Mouse (Mus musculus) cerebellum, postnatal 10 days (tissue): ENCODE measurements around the gene Ttc21a.

Source experiments
- DNase-seq, 2 experiments: peaks; one replicate each; pipeline ENCODE4 v3.0.0; 2021; ENCODE audit warnings: mixed read lengths in 2 of 2

Ttc21a gene

DNA sequence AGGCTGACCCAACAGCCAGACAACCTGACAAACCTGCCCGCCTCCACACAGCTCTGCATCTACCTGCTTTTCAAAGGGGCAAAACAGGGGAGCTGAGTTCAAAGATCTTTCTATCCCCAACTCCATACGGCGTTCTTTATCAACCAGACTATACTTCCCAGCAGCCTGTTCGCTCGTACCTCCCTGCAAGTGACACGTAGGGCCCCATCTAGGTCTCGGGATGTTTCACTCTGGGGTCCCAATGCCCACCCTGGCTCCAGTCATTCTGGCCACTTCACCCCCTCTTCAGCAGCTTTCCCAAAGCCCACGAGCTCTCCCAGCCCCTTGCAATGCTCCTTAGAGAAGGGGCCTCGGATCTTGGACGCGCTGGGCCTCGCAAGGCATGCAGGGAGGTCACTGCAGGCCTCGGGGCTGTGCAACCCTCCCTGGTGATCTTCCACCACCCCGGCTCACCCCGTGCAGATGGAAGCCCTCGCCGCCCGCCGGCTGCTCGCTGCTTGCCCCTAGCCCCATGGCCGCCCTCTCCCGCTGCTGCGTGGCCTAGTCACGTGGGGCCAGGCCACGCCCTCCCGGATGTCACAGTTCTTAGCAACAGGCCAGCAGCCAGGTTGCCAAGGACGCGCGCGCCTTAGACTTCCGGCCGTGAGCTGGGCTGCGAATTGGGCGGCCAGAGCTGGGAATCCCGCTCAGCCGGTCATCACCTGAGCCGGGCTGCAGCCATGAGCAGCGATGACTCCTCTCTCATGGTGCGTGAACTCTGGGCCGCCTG lies at the start of gene Ttc21a, which contains the start of gene Gorasp1:
Gene Ttc21a (plus strand): TSS at position 602 of the 769 bp plus-strand sequence.
Gene Gorasp1 (minus strand): TSS at position 561 of the 769 bp plus-strand sequence.
- DNase-seq = peak; percentile 98 to 99

- DNase-seq = no peak
Observed at GRCm38 (mm10) chr9:119888843-119889246, 48.6 kb upstream of the Ttc21a start.

DNA sequence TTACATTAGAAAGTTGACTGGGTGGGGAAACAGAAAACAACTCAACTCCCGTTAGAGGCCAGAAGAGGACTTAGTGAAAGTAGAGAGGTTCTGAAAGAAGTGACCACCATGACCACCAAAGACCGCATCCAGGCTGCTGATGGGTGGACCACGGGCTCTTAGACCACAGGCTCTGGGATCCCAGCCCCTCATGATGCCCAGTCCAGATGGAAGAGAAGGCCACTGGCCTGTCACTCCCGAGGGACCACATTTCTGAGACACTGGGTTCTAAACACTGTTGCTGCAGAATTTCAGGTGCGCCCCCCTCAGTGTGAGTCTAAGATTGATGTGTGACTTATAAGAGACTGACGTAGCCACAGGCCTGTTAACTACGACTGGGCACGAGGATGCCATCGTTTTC lies 48.0 kb upstream of the Ttc21a start:
- no peak for DNase-seq

DNA sequence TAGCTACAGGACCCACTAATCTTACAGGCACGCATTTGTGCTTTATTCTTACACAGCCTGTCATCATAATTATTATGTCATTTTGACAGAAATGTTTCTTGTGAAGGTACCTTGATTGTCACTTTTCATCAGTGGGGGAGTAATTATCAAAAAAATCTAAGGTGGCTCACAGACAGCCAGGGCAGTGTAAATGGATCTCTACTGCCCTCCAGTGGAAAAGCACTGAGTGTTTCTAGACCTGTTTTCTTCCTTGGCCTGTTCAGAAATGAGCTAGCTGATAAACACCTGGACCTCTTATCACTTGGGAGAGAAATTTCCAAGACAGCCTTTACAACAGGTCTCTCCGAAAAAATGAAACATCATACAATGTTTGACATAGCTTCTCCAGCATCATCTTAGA lies 46.7 kb upstream of the Ttc21a start:
- DNase-seq = peak; percentile 71 to 82

DNA sequence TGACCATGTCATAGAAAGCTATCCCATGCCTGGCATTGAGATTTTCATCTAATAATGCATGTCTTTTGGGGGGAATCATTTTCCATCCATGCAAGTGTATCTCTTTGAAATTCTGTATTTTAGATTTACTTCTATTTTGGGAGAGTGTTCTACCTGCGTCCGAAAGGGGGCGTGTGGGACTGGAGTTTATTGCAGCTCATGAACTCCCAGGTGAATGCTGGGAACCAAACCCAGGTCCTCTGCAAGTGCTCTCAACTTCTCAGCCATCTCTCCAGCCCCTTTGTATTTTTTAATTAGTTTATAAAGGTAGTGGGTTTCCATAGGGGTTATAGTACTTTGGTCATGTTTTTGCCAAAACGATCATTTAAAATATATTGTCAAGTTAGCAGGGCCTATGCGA lies 43.5 kb upstream of the Ttc21a start:
- no peak for DNase-seq

DNA sequence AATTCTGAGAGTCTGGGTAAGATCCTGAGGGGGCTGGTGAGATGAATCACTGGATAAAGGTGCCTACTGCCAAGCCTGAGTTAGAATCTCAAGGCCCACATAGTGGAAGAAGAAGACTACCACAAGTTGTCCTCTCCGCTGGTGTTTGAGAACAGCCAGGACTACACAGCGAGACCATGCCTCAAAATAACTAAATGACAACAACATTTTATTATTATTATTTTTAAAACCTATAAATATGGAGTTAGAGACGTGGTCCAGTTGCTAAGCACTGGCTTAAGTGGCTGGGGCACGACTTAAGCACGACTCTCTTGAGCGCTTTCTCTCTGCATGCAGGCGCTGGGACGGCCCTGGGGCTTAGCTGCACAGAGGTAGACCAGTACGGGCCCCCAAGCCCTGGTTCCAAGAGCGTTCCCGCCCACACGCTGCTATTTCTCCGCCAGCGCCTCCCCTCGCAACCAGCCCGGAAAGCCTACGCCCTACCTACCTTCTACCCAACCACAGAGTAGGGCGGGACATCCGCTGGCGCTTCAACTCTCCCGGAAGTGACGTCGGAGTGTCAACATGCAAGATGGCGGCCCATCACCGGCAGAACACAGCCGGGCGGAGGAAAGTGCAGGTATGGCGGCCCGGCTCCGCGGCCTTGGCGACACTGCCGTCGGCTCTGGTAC lies 42.9 kb upstream of the Ttc21a start, which contains the start of gene Wdr48:
Gene Wdr48 (plus strand): TSS at position 540 of the 671 bp plus-strand sequence.
- peak; percentile 98 to 99 for DNase-seq

GRCm38 (mm10) chr9:119895040-119895721 lies 42.2 kb upstream of the Ttc21a start:
- peak in 1 of 2 experiments; percentile 57 for DNase-seq

GRCm38 (mm10) chr9:119899446-119899845 lies 38.0 kb upstream of the Ttc21a start:
- no peak for DNase-seq

GRCm38 (mm10) chr9:119902410-119903151 lies 34.8 kb upstream of the Ttc21a start:
- DNase-seq = no peak

GRCm38 (mm10) chr9:119908708-119909107 lies 28.7 kb upstream of the Ttc21a start:
- no peak for DNase-seq

DNA sequence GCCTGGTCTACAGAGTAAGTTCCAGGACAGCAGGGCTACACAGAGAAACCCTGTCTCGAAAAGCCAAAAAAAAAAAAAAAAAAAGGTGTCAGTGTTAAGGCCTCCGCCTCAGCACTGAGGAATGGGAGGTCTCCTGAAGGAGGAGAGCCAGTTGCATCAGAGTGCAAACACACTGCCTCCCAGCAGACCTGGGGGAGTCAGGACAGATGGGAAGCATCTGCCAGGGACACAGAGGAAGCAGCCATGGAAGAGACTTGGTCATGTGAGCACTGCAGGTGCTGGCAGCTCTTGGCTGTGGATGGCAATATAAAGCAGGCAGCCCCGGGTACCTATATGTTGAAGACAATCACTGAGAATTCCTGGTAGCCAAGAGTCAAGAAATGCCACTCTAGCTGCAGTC lies 27.5 kb upstream of the Ttc21a start:
- no peak for DNase-seq

DNA sequence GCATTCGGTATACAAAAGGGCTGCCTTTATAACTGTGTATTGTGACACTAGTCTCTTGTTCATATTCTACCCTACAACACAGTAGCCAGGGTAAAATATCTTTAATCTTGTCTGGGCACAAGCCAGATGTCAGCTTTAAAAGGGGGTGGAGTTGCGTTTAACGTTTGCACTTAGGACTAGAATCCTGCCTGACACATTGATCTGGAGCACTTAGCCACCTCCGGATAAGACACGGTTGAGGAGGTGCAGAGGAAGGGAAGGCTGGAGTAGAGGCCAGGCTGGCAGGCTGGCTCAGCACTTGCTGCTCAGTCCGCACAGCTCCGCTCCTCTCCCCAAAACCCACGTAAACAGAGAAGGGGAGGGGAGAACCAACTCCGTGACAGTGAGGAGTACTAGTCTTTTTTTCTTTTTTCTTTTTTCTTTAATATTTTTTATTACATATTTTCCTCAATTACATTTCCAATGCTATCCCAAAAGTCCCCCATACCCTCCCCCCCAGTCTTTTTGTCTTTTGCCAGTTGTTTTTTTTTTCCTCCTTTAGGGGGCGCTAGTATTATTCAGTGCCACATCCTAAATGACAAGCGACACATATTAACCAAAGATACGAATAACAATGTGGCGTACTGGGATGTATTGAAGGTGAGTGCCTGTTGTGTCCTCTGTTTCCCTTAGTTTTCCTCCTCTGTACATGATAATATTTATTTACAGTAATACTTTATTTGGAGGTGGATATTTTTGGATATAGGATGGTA lies 24.1 kb upstream of the Ttc21a start:
- peak in 1 of 2 experiments; percentile 70 for DNase-seq

DNA sequence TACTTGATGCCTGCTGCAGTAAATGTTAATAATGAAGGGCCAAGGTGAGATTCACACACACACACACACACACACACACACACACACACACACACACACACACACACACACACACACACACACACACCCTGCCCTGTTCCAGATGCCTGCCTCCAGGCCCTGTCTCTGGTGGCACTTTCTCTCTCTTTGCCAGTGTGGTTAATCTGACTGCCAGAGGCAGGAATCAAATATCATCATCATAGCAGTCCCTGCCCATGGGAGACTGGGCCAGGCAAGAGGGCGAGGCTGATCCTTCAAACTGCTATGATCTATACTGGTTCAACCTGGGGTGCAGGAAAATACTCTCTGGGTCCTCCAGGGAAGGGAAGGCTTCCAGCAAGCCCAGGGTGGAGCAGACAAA lies 17.5 kb upstream of the Ttc21a start:
- DNase-seq = no peak

DNA sequence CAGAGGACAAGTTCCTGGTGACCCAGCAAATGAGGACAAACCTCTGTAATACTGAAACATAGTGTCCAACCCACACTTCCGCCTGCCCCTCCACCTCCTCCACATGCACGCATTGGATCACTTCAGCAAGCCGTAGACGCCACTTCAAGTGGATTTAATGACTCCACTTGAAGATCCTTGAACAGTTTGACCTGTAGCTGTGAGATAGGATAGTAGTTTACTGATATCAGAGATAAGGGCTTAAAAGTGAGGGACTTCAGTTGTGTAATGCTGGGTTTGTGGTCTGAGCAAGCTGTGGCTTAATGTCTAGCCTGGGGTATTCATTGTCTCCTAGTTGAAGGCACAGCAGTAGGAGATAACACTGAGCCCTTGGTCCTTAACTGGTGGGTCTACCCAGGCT lies 13.9 kb upstream of the Ttc21a start:
- DNase-seq = no peak

DNA sequence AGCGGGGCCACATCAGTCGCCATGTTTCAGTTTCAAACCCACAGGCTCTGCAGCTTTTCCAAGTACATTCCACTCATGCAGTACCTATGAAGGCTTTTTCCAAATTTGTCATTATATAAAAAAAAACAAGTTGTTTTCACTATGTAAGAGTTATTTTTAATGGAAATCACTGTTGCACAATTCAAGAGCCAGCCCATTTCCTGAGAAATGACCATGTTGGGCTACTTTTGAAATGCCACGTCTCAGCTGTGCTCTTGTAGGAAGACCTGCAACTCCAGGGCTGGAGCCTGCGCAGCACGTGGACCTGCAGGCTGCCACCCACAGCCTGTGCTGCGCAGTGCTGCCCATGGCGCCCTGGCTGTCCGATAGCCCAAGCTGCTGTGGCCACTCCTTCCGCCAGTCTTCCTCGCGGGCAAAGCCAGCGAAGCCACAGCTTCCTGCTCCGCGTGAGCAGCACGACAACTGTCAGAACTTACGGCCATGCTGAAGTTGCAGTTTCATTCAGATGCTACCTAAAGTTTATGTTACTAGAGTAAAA lies 12.2 kb upstream of the Ttc21a start:
- DNase-seq = no peak

- peak in 1 of 2 experiments; percentile 40 for DNase-seq
Observed at GRCm38 (mm10) chr9:119925729-119926128, 11.7 kb upstream of the Ttc21a start.

DNA sequence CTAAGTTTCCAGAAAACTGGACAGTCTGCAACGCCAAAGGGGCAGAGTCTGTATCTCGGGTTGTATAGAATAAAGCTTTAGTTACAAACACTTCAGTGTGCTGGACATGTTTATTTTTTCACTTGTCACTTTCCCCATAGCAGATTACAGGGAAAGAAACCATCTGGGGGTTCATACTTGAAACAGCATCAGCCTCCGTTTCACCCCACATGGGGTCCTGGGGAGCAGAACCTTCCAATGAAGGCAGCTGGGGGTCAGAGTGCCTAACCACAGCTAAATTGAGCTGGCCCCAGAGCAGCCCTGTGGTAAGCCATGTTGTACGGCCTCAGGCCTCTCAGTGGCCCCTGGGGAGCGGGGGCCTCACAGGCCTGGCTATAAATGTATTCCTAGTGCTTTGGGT lies 10.9 kb upstream of the Ttc21a start:
- no peak for DNase-seq

GRCm38 (mm10) chr9:119932358-119932757 lies 5.0 kb upstream of the Ttc21a start:
- DNase-seq = no peak

GRCm38 (mm10) chr9:119933675-119934074 lies 3.7 kb upstream of the Ttc21a start:
- DNase-seq = no peak

DNA sequence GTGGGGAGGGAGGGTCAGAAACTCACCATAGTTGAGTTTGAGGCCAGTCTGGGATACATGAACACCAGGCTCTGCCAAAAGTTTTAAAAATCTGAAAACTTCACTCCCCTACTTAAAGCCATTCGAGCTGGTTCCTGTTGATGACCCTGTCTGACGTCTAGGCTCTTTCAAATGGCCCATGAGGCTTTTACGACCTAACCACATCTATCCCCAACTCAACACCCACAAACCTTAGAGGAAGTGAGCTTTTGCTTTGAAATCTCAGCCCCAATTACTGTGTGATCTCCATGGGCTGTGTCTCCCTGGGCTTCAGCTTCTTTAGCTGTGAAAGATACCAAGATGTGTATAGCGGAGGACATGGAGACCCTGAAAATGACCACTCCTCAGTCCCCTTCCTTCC lies 1.1 kb downstream of the Ttc21a start:
- no peak for DNase-seq

- DNase-seq = no peak
Observed at GRCm38 (mm10) chr9:119939646-119940045, 2.2 kb downstream of the Ttc21a start.

GRCm38 (mm10) chr9:119941407-119941806 lies 4.0 kb downstream of the Ttc21a start:
- DNase-seq = peak in 1 of 2 experiments; percentile 29
